Mouse (Mus musculus) adrenal gland, adult 2 months (tissue): ENCODE measurements around the gene Efhd1. TPM values are rescaled to one million over a fixed set of nuclear protein-coding genes. Genes with fewer than 3 reads are reported as not detected.

ENCODE experiments used
- DNase-seq: peaks from one replicate; pipeline ENCODE4 v3.0.0; 2021
- long read RNA-seq: library from polyadenylated mRNA; stranded (forward); transcript quantifications from one replicate; pipeline ENCODE4 v2.0.0, GENCODE M21; 2021
- polyA plus RNA-seq: library from polyadenylated mRNA; depleted of rRNA; stranded (reverse); fragments of >200 nt; gene quantifications from 2 replicates; pipeline ENCODE4 v1.2.3, GENCODE M21; 2012; rRNA removed
- total RNA-seq, 2 experiments: library from RNA; stranded (reverse); gene quantifications; 2 replicates each; pipeline ENCODE4 v1.2.3; 2021

The Efhd1 gene
- total RNA-seq (100 to 1,000 TPM; 337 to 341 TPM), polyA plus RNA-seq (579 and 581 TPM in 2 replicates)
- long read RNA-seq, transcript Efhd1-202 (5 exons, 1,726 nt): minor isoform, 22 of 220 reads
- long read RNA-seq, transcript Efhd1-201 (4 exons, 1,854 nt): major isoform, 172 of 220 reads
- long read RNA-seq, partial matches to known transcripts: 21 of 220 reads
- long read RNA-seq, other reads (novel, unspliced or antisense): 5 of 220 reads

GRCm38 (mm10) chr1:87264134-87265006 lies at the start of gene Efhd1:
TSS of gene Efhd1 (plus strand) at chr1:87264363.
- peak; percentile 90 for DNase-seq

- no peak for DNase-seq
Measured at GRCm38 (mm10) chr1:87214748-87215147, 49.4 kb upstream of the Efhd1 start.

- DNase-seq: no peak
Measured at GRCm38 (mm10) chr1:87217938-87218337, 46.2 kb upstream of the Efhd1 start.

- no peak for DNase-seq
Measured at GRCm38 (mm10) chr1:87225739-87226138, 38.4 kb upstream of the Efhd1 start.

- no peak for DNase-seq
Measured at GRCm38 (mm10) chr1:87226409-87227159, 37.6 kb upstream of the Efhd1 start.

- DNase-seq: no peak
Measured at GRCm38 (mm10) chr1:87227160-87227550, 37.0 kb upstream of the Efhd1 start.

GRCm38 (mm10) chr1:87230606-87231005 lies 33.6 kb upstream of the Efhd1 start:
- no peak for DNase-seq

GRCm38 (mm10) chr1:87232197-87232596 lies 32.0 kb upstream of the Efhd1 start:
- no peak for DNase-seq

- DNase-seq: no peak
Measured at GRCm38 (mm10) chr1:87239056-87239455, 25.1 kb upstream of the Efhd1 start.

- DNase-seq: no peak
Measured at GRCm38 (mm10) chr1:87243021-87243420, 21.1 kb upstream of the Efhd1 start.

GRCm38 (mm10) chr1:87245430-87245829 lies 18.7 kb upstream of the Efhd1 start:
- no peak for DNase-seq

GRCm38 (mm10) chr1:87245929-87246815 lies 18.0 kb upstream of the Efhd1 start:
- peak; percentile 91 for DNase-seq

- DNase-seq: no peak
Measured at GRCm38 (mm10) chr1:87252040-87252609, 12.0 kb upstream of the Efhd1 start.

GRCm38 (mm10) chr1:87255173-87255572 lies 9.0 kb upstream of the Efhd1 start:
- peak; percentile 44 for DNase-seq

- DNase-seq: peak; percentile 79
Measured at GRCm38 (mm10) chr1:87257691-87258090, 6.5 kb upstream of the Efhd1 start.

GRCm38 (mm10) chr1:87258484-87258883 lies 5.7 kb upstream of the Efhd1 start:
- DNase-seq: peak; percentile 83

- DNase-seq: peak; percentile 52
Measured at GRCm38 (mm10) chr1:87259316-87259715, 4.8 kb upstream of the Efhd1 start.

- DNase-seq: no peak
Measured at GRCm38 (mm10) chr1:87263257-87263656, 906 bp upstream of the Efhd1 start.

GRCm38 (mm10) chr1:87263796-87264133 lies 398 bp upstream of the Efhd1 start:
- no peak for DNase-seq

GRCm38 (mm10) chr1:87265200-87265599 lies 1.0 kb downstream of the Efhd1 start:
- DNase-seq: peak; percentile 59
